Mouse (Mus musculus) heart, postnatal 36 days (tissue): ENCODE measurements at regions not wholly inside any gene's neighbourhood (a gene's known extent, or its start where the extent isn't known, plus 50 kb on each side); places are given as distances from the start of the nearest gene placed in this dataset.
A peak's percentile ranks its signal among the peaks of the same experiment; 100 is the strongest.
"Not testable (repeated sequence)": the region's sequence is repeated elsewhere in the genome, so short reads cannot be mapped to it uniquely, and the experiment has no call there.

Experiments
- DNase-seq, 2 experiments: peaks; one replicate each; pipeline ENCODE4 v3.0.0; 2021 to 2022
- intact Hi-C: fragments of 180-260 bp; cut with DNase I; formaldehyde crosslinking; loops from one replicate; pipeline ENCODE4 v1.15.1; 2025

DNA sequence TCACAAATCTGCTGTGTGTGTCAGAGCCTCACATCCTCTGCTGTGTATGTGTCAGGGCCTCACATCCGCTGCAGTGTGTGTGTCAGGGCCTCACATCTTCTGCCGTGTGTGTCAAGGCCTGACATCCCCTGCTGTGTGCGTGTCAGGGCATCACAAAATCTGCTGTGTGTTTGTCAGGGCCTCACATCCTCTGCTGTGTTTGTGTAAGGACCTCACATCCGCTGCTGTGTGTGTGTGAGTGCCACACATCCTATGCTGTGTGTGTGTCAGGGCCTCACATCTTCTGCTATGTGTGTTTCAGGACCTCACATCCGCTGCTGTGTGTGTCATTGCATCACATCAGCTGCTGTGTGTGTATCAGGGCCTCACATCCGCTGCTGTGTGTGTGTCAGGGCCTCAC is 63.3 kb downstream of the Asmt start:
- intact Hi-C loops, result not testable (repeated sequence)
- peak in 1 of 2 experiments; percentile 1 for DNase-seq

DNA sequence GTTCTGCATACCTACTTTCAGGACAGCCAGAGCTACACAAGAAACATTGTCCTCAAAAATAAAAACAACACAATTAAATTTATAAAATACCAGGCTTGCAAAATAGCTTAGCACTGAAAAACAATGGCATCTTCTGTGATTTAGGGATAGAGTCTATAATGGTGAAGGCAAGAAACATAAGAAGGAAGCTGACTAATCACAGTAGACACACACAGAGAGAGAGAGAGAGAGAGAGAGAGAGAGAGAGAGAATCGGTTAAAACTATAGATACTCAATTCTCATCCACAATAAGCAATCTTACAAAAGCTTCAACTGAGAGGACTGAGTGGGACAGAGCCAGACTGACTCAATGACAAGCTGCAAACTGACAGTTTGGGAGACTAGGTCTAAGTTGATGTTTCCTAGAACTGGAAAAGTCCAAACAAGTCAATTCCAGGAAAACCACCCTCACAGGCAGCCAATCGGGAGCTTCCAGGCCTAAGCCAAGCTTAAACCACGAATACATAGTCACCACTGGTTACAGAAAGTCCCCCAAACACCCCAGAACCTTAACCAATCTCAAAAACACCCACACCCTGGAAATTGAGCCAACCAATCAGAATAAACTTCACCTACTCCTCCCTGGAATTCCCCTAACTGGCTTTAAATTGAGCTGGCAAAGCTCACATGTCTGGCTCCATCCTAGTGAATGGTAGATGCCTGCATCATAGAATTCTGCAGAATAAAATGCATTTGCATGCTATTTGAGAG is 81.2 kb downstream of the Asmt start:
- DNase-seq, intact Hi-C loops: not testable (repeated sequence)
